Mouse (Mus musculus): ENCODE measurements at regions not wholly inside any gene's neighbourhood (a gene's known extent, or its start where the extent isn't known, plus 50 kb on each side); places are given as distances from the start of the nearest gene placed in this dataset.

GRCm38 (mm10) chr2:57424879-57425278 lies 187.4 kb downstream of the Gpd2 start:
- 76% methylated on average over 8 of the region's 8 CpGs for WGBS

GRCm38 (mm10) chr2:57425439-57425838 lies 188.0 kb downstream of the Gpd2 start:
- H3K27me3 ChIP-seq = no peaks in the 10 kb centered on the region
- no peak overlapping the region for H3K4me3 ChIP-seq
- H3K27ac ChIP-seq = no peak overlapping the region
- no peak for ATAC-seq (ENCODE audit: low FRiP score, low read depth)
- no peaks in the 10 kb centered on the region for H3K36me3 ChIP-seq
- H3K4me1 ChIP-seq = no peaks in the 10 kb centered on the region
- no peak overlapping the region for H3K4me2 ChIP-seq (replicated peaks)
- no peak overlapping the region for H3K9ac ChIP-seq
- whole genome bisulfite sequencing = 90% methylated on average over 5 of the region's 5 CpGs
- H3K9me3 ChIP-seq = no peaks in the 10 kb centered on the region

More at GRCm38 (mm10) chr2:57424879-57425278, 187.4 kb downstream of the Gpd2 start:
- Histone ChIP-seq H3K4me1 (no peaks in the 10 kb centered on the region), H3K9ac (no peak overlapping the region), H3K4me3 (no peak overlapping the region), H3K4me2 (replicated peaks) (no peak overlapping the region), H3K36me3 (no peaks in the 10 kb centered on the region), H3K9me3 (peaks cover 2% of the 10 kb centered on the region; the same call in 1 of the 2 replicates), H3K27ac (no peak overlapping the region), H3K27me3 (no peaks in the 10 kb centered on the region)
- ATAC-seq (ENCODE audit: low FRiP score, low read depth) = no peak; the same call in 1 of the 2 replicates

GRCm38 (mm10) chr2:57450996-57451770 lies 213.7 kb downstream of the Gpd2 start:
- H3K9ac ChIP-seq = no peak overlapping the region
- H3K4me1 ChIP-seq = no peaks in the 10 kb centered on the region
- ATAC-seq (ENCODE audit: low FRiP score, low read depth) = no peak
- H3K36me3 ChIP-seq = no peaks in the 10 kb centered on the region
- H3K9me3 ChIP-seq = no peaks in the 10 kb centered on the region
- H3K4me2 ChIP-seq (replicated peaks) = no peak overlapping the region
- no peak overlapping the region for H3K27ac ChIP-seq
- H3K27me3 ChIP-seq = no peaks in the 10 kb centered on the region
- H3K4me3 ChIP-seq = no peak overlapping the region
- 93% methylated on average over 6 of the region's 6 CpGs for WGBS

GRCm38 (mm10) chr2:57453896-57454679 lies 216.7 kb downstream of the Gpd2 start:
- no peaks in the 10 kb centered on the region for H3K36me3 ChIP-seq
- H3K9ac ChIP-seq = no peak overlapping the region
- no peak for ATAC-seq (ENCODE audit: low FRiP score, low read depth)
- H3K4me3 ChIP-seq = no peak overlapping the region
- no peaks in the 10 kb centered on the region for H3K27me3 ChIP-seq
- no peaks in the 10 kb centered on the region for H3K9me3 ChIP-seq
- no peak overlapping the region for H3K27ac ChIP-seq
- 86% methylated on average over 5 of the region's 5 CpGs for WGBS
- H3K4me1 ChIP-seq = no peaks in the 10 kb centered on the region
- H3K4me2 ChIP-seq (replicated peaks) = no peak overlapping the region

GRCm38 (mm10) chr2:57459901-57460300 lies 222.5 kb downstream of the Gpd2 start:
- Histone ChIP-seq H3K4me1 (no peaks in the 10 kb centered on the region), H3K4me3 (no peak overlapping the region), H3K27me3 (no peaks in the 10 kb centered on the region), H3K9ac (no peak overlapping the region), H3K27ac (no peak overlapping the region), H3K36me3 (no peaks in the 10 kb centered on the region), H3K4me2 (replicated peaks) (no peak overlapping the region), H3K9me3 (no peaks in the 10 kb centered on the region)
- no peak for ATAC-seq (ENCODE audit: low FRiP score, low read depth)
- WGBS = 84% methylated on average over 2 of the region's 2 CpGs

GRCm38 (mm10) chr2:57473873-57474272 lies 236.4 kb downstream of the Gpd2 start:
- H3K4me3 ChIP-seq = no peak overlapping the region
- no peak overlapping the region for H3K27ac ChIP-seq
- no peak for ATAC-seq (ENCODE audit: low FRiP score, low read depth)
- no peaks in the 10 kb centered on the region for H3K36me3 ChIP-seq
- no peak overlapping the region for H3K4me2 ChIP-seq (replicated peaks)
- no peaks in the 10 kb centered on the region for H3K4me1 ChIP-seq
- H3K27me3 ChIP-seq = no peaks in the 10 kb centered on the region
- H3K9me3 ChIP-seq = no peaks in the 10 kb centered on the region
- no peak overlapping the region for H3K9ac ChIP-seq
- 77% methylated on average over 3 of the region's 3 CpGs for WGBS

GRCm38 (mm10) chr2:57492116-57492515 lies 254.7 kb downstream of the Gpd2 start:
- H3K4me3 ChIP-seq = no peak overlapping the region
- H3K9me3 ChIP-seq = no peaks in the 10 kb centered on the region
- no peaks in the 10 kb centered on the region for H3K36me3 ChIP-seq
- no peak for ATAC-seq (ENCODE audit: low FRiP score, low read depth)
- no peaks in the 10 kb centered on the region for H3K4me1 ChIP-seq
- no peak overlapping the region for H3K27ac ChIP-seq
- H3K27me3 ChIP-seq = no peaks in the 10 kb centered on the region
- H3K4me2 ChIP-seq (replicated peaks) = no peak overlapping the region
- WGBS = 79% methylated on average over 4 of the region's 4 CpGs
- no peak overlapping the region for H3K9ac ChIP-seq

GRCm38 (mm10) chr2:57492914-57493621 lies 255.6 kb downstream of the Gpd2 start:
- Histone ChIP-seq H3K27ac (no peak overlapping the region), H3K27me3 (no peaks in the 10 kb centered on the region), H3K9ac (no peak overlapping the region), H3K4me3 (no peak overlapping the region), H3K4me2 (replicated peaks) (no peak overlapping the region), H3K4me1 (no peaks in the 10 kb centered on the region), H3K9me3 (no peaks in the 10 kb centered on the region), H3K36me3 (no peaks in the 10 kb centered on the region)
- no peak for ATAC-seq (ENCODE audit: low FRiP score, low read depth)
- 67% methylated on average over 6 of the region's 6 CpGs for WGBS

GRCm38 (mm10) chr2:57496315-57496954 lies 259.0 kb downstream of the Gpd2 start:
- H3K36me3 ChIP-seq = no peaks in the 10 kb centered on the region
- WGBS = 50% methylated on average over 2 of the region's 2 CpGs
- H3K4me2 ChIP-seq (replicated peaks) = no peak overlapping the region
- H3K9me3 ChIP-seq = no peaks in the 10 kb centered on the region
- H3K27me3 ChIP-seq = no peaks in the 10 kb centered on the region
- H3K4me3 ChIP-seq = no peak overlapping the region
- H3K9ac ChIP-seq = no peak overlapping the region
- no peaks in the 10 kb centered on the region for H3K4me1 ChIP-seq
- ATAC-seq (ENCODE audit: low FRiP score, low read depth) = no peak
- H3K27ac ChIP-seq = no peak overlapping the region

GRCm38 (mm10) chr2:57497933-57498332 lies 260.5 kb downstream of the Gpd2 start:
- Histone ChIP-seq H3K4me1 (no peaks in the 10 kb centered on the region), H3K4me2 (replicated peaks) (no peak overlapping the region), H3K9me3 (no peaks in the 10 kb centered on the region), H3K4me3 (no peak overlapping the region), H3K27me3 (no peaks in the 10 kb centered on the region), H3K27ac (no peak overlapping the region), H3K9ac (no peak overlapping the region), H3K36me3 (no peaks in the 10 kb centered on the region)
- no peak for ATAC-seq (ENCODE audit: low FRiP score, low read depth)
- WGBS = 72% methylated on average over 1 of the region's 1 CpGs

- no peak overlapping the region for H3K9ac ChIP-seq
- H3K4me2 ChIP-seq (replicated peaks) = no peak overlapping the region
- WGBS = 60% methylated on average over 2 of the region's 2 CpGs
- H3K4me3 ChIP-seq = no peak overlapping the region
- no peak for ATAC-seq (ENCODE audit: low FRiP score, low read depth)
- no peaks in the 10 kb centered on the region for H3K27me3 ChIP-seq
- H3K36me3 ChIP-seq = no peaks in the 10 kb centered on the region
- no peaks in the 10 kb centered on the region for H3K4me1 ChIP-seq
- H3K27ac ChIP-seq = no peak overlapping the region
- no peaks in the 10 kb centered on the region for H3K9me3 ChIP-seq
Observed at GRCm38 (mm10) chr2:57504678-57505077, 267.2 kb downstream of the Gpd2 start.

- no peak overlapping the region for H3K27ac ChIP-seq
- H3K9ac ChIP-seq = no peak overlapping the region
- ATAC-seq (ENCODE audit: low FRiP score, low read depth) = no peak
- H3K36me3 ChIP-seq = no peaks in the 10 kb centered on the region
- H3K9me3 ChIP-seq = no peaks in the 10 kb centered on the region
- no peaks in the 10 kb centered on the region for H3K4me1 ChIP-seq
- WGBS = 63% methylated on average over 3 of the region's 3 CpGs
- no peaks in the 10 kb centered on the region for H3K27me3 ChIP-seq
- H3K4me2 ChIP-seq (replicated peaks) = no peak overlapping the region
- H3K4me3 ChIP-seq = no peak overlapping the region
Observed at GRCm38 (mm10) chr2:57522465-57522864, 285.0 kb downstream of the Gpd2 start.
